Mouse (Mus musculus) frontal cortex, postnatal 10 days (tissue): Measurements from ENCODE around the gene Tie1.
"Not testable (repeated sequence)": the region's sequence is repeated elsewhere in the genome, so short reads cannot be mapped to it uniquely, and the experiment has no call there.

Experiments
- DNase-seq, 2 experiments: peaks; one replicate each; pipeline ENCODE4 v3.0.0; 2022; ENCODE audit warnings: low spot score in 2 of 2, mixed read lengths in 1 of 2

Tie1 gene

DNA sequence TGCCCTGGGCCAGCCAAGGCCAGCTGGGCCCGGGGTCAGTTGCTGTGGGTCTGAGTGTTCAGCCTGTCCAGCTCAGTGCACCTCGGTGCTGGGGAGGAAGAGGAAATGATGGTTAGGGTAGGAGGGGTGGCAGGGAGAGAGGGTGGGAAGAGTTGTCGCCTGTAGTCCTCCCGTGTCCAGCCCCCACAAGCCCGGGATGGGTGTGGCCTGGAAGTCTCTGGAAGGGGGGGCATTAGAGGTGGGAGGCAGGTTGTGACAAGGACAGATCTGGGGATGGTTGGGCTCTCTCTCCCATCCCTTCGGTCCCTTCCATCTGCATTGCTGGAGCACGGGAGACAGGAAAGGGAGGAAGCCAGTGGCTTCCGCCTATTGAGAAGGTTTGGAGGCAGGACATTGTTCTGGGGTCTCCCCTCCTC lies at the start of gene Tie1:
Tie1 (minus strand) TSS at position 345 of the 416 bp plus-strand sequence.
- no peak for DNase-seq

GRCm38 (mm10) chr4:118537801-118538200 lies 47.9 kb upstream of the Tie1 start:
- no peak for DNase-seq

DNA sequence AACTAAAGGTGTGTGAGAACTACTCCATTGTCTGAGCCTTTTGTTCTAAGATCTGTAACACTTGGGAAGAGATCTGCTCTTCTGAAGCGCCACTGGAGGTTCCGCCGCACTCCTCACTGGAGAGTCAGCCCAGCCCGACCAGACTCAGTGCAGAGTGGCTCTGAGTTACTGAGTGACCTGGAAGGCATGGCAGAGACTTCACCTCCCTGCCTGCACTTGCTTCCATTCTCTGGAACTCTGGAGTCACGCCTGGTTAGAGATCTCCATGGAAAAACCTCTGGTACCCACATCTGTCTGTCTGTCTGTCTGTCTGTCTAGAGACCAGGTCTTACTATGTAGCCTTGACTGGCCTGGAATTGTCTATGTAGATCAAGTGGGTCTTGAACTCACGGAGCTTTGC lies 45.7 kb upstream of the Tie1 start:
- DNase-seq, result no peak

- no peak for DNase-seq
Measured at GRCm38 (mm10) chr4:118533605-118534004, 43.7 kb upstream of the Tie1 start.

DNA sequence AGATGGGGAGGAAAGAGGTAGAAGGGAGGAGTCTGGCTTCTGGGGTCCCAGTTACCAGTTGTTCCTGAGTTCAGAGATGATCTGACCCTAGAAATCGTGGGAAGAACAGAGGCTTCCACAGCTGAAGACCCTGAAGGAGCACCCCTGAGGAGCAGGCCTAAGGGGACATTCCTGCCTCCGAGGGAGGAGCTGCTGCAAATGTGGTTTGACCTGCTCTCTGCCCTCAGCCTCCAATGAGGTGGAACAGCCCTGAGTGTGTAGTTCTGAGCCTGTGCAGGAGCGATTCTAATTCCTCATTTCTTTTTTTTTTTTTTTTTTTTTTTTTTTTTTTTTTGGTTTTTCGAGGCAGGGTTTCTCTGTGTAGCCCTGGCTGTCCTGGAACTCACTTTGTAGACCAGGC lies 43.3 kb upstream of the Tie1 start:
- no peak for DNase-seq

DNA sequence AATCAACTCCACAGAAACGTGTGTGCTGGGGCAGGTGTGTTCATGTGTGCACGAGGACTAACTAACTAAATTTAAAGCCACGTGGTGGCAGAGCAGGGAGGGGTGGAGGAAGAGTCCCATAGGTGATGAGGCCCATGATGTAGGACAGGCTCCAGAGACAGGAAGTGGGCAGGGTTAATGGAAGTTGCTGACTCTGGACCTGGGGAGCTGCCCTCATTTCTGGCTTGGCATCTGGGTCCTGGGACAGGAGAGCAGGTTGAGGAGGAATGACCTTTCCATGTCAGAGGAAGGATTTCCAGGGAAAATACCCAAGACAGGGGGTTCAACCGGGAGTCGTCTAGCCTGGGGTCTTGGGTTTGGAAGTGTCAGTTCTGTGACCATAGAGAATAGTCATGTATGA lies 42.8 kb upstream of the Tie1 start:
- no peak for DNase-seq

DNA sequence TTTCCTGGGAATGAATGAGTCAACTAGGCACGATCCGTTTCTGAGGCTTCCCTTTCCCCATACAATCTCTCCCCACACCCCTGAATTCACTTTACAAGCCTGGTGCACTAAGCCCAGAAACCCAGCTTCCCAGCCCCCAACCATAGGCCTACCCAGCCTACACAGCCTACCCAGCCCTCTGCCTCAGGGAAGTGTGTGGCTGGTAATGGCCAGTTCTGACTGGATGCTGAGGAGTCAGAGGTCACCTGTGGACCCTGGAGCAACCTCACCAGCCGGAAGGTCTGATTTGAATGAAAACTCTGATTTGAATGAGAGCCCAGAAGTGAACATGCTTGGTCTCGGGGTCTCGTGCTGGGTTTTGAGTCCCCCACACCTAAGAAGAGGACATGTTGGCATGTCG lies 37.9 kb upstream of the Tie1 start:
- no peak for DNase-seq

DNA sequence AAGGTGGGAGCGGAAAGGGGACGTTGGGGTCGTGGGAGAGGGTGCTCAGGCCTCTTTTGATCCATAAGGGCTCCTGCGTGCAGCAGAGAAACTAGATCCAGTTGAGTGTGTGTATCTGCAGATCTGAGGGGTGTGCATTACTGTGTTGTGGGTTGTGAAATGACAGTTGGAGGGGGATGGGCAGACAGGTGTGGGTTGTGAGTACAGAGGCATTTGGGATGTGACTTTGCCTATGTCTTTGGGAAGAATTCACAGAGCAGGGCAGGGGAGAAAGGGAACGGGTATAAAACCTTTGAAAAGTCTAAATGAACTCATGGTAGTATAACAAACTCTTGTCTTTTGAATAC lies 37.4 kb upstream of the Tie1 start:
- no peak for DNase-seq

DNA sequence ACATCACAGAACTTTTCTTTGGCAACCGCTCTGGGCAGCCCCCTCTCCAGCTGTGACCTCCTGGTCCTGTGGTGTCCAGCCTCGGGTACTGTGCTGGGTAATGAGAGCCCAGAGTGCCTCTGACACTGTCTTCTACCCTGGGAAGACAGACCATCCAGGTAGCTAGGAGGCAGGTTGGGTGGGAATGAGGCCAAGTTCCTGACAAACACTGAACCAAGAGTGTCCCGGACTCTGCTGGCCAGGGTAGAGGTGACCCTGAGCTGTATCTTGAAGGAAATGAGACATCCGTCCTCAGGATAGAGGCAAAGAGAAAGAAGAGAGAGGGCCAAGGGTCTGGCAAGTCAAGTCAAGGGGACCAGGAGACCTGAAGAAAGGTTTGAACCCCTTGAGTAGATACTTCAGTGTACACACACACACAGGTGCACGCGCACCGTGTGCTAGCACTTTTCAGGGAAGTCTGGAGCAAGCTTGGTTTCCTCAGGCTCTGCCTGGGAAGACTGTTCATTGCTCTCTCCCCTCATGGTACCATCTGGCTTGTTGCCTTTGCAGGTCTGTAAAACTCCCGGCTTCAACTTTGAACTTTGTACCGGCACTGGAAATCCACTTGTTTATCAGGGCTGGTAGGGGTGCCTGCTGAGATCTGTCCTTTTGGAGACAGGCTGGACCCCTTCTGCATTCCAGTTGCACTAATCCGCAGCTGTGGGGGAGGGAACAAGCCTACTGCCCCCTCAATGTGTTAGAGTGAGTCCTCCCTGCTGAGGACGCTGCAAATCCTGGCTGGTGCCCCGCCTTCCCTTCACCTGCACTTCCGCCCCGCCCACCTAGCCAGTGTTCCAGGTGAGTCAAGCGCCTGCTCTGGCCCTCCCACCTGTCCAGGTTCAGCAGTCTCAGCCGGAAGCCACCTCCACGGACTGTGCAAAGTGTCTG lies 36.8 kb upstream of the Tie1 start, which contains the start of gene 2610528J11Rik:
2610528J11Rik (plus strand) TSS at position 592 of the 927 bp plus-strand sequence.
- no peak for DNase-seq

GRCm38 (mm10) chr4:118525779-118526178 lies 35.9 kb upstream of the Tie1 start:
- DNase-seq, result no peak

- no peak for DNase-seq
Measured at GRCm38 (mm10) chr4:118523976-118524375, 34.1 kb upstream of the Tie1 start.

GRCm38 (mm10) chr4:118522248-118522647 lies 32.4 kb upstream of the Tie1 start:
- no peak for DNase-seq

GRCm38 (mm10) chr4:118518208-118518607 lies 28.3 kb upstream of the Tie1 start:
- DNase-seq, result no peak

- no peak for DNase-seq
Measured at GRCm38 (mm10) chr4:118517497-118518146, 27.8 kb upstream of the Tie1 start.

- no peak for DNase-seq
Measured at GRCm38 (mm10) chr4:118516699-118517496, 27.0 kb upstream of the Tie1 start.

GRCm38 (mm10) chr4:118509050-118509449 lies 19.2 kb upstream of the Tie1 start:
- DNase-seq, result no peak

- DNase-seq, result not testable (repeated sequence)
Measured at GRCm38 (mm10) chr4:118507171-118507570, 17.3 kb upstream of the Tie1 start.

DNA sequence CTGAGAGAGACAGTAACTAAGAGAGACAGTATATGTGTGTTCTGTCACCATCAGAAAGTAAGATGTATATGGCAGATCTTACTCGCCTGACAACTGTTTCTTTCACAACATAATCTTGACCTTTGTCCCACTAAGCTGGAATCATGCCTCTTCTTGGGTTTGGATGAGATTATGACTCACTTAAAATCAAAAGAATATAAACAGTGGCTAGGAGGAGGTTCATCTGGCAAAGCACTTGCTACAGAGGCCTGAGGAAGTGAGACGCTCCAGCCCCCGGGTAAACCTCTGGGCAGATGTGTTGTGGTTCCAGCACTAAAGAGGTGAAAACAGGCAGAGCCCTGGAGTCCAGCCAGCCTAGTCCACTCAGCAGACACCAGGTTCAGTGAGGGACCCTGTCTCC lies 15.7 kb upstream of the Tie1 start:
- no peak for DNase-seq

DNA sequence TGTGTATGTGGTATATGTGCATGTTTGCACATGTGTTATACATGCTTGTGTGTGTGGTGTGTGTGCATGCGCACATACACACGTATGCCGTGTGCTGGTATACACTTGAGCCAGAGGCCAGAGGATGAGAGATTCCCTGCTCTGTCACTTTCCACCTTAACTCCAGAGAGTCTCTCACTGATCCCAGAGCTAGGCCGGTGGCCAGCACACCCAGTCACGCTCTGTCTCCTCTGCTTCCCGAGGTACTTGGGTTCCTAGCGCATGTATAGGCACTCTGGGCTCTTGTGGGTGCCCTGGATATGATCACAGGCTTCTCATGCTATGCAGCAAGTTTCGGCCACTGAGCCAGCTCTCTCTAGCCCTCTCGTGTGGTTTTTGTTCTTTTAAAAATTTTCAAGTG lies 10.9 kb upstream of the Tie1 start:
- no peak for DNase-seq

DNA sequence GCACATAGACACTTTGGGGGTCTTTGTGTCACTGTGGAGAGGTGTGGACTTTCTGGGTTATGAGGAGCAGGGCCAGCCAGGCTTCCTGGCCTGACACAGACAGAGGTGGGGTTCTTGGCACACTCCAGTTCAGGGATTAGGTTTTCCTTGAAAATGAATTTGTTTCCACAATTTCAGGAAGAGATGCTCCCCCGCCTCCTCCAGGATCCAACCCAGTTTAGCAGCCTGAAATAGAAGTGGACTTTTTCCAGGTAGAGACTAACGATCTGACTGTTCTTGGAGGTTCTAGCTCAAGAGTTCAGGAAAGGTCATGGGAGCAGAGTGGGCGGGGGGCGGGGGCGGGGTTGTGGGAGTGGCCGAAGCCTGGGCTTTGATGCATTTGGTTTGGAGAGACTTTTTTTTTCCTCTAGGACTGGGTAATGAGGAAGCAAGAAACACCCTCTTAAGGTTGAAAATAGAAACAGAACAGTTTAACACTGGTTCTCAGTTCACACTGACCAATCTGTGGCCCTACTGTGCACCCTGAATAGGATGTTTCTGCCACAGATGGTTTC lies 10.4 kb upstream of the Tie1 start:
- DNase-seq, result no peak

- DNase-seq, result no peak
Measured at GRCm38 (mm10) chr4:118490461-118490860, 600 bp upstream of the Tie1 start.
